Mouse (Mus musculus) hindbrain, embryonic 16.5 days (tissue): ENCODE data around the gene Tagap. TPM values are rescaled to one million over a fixed set of nuclear protein-coding genes. Genes with fewer than 3 reads are reported as not detected.

Experiments used
- ATAC-seq: fragments of 200-750 bp; cut with Nextera tagmentation; 2 replicates; pipeline ENCODE4 v1.8.0; 2017; ENCODE audit warnings: moderate TSS enrichment, moderate library complexity
- H3K27ac ChIP-seq: fragments of 300-500 bp; sonication (generic); 2 replicates; pipeline ENCODE4 v1.5.1; 2014; ENCODE audit warnings: low read depth, mild to moderate bottlenecking, control low read depth, low read length, moderate library complexity
- H3K27me3 ChIP-seq: fragments of 300-500 bp; sonication (generic); replicated peaks from 2 replicates; pipeline ENCODE4 v1.6.1; 2014; ENCODE audit warnings: low read length; ENCODE audit not compliant: control insufficient read depth, insufficient read depth
- H3K36me3 ChIP-seq: fragments of 300-500 bp; sonication (generic); 2 replicates; pipeline ENCODE4 v1.6.1; 2014; ENCODE audit warnings: mild to moderate bottlenecking, low read length, moderate library complexity, mixed read lengths; ENCODE audit not compliant: control insufficient read depth, insufficient read depth
- H3K4me1 ChIP-seq: fragments of 300-500 bp; sonication (generic); 2 replicates; pipeline ENCODE4 v1.6.1; 2014; ENCODE audit warnings: low read depth, low read length; ENCODE audit not compliant: control insufficient read depth, insufficient read depth
- H3K4me2 ChIP-seq: fragments of 300-500 bp; sonication (generic); 2 replicates; pipeline ENCODE4 v1.6.1; 2014; ENCODE audit warnings: mild to moderate bottlenecking, low read length, control low read depth, moderate library complexity
- H3K4me3 ChIP-seq: fragments of 300-500 bp; sonication (generic); 2 replicates; pipeline ENCODE4 v1.5.1; 2014; ENCODE audit warnings: mild to moderate bottlenecking, low read length, control low read depth, moderate library complexity
- H3K9ac ChIP-seq: fragments of 300-500 bp; sonication (generic); 2 replicates; pipeline ENCODE4 v1.6.1; 2014; ENCODE audit warnings: low read depth, mild to moderate bottlenecking, control low read depth, low read length, moderate library complexity
- H3K9me3 ChIP-seq: fragments of 300-500 bp; sonication (generic); 2 replicates; pipeline ENCODE4 v1.6.1; 2014; ENCODE audit warnings: mild to moderate bottlenecking, low read length, moderate library complexity; ENCODE audit not compliant: control insufficient read depth
- WGBS: fragments of 180-500 bp; shearing (Covaris S2); extraction: QIAGEN DNeasy Blood & Tissue Kit; methylation state at CpG from one replicate; pipeline ENCODE4 v1.1.7; 2014; 5-methylcytosine and 5-hydroxymethylcytosine counted together
- polyA plus RNA-seq: library from polyadenylated mRNA; unstranded; fragments of >200 nt; fragmentation: Nextera tagmentation; extraction: Ambion mirVana; gene quantifications from 2 replicates; pipeline ENCODE4 v1.2.1, GENCODE M21; 2015

Gene Tagap
- polyA plus RNA-seq, 1 experiment from 2014 or later, result 0.51 TPM

- WGBS, result 83% methylated on average over 9 of the region's 9 CpGs
- H3K9me3 ChIP-seq, result no peaks in the 10 kb centered on the region
Observed at GRCm38 (mm10) chr17:7889026-7889425, 36.8 kb upstream of the Tagap start.

DNA sequence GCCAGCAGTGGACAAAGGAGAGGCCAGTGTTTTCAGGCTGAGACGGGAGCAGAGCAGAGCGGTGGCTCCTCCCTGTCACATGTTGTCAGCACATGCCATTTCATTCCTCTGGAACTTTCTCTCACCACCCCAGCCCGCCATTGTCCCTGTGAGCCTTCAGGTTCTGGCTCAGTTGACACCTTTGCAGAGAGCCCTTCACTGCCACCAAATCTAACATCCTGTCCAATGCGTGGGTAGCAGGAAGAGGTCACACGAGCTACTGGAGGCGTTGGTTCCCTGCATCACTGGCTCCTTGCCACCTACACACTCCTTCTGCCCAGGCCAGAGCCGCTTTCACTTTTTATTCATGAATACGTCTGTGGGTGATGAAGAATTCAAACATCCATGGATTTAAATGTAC lies 33.1 kb upstream of the Tagap start:
- no peak for ATAC-seq
- no peaks in the 10 kb centered on the region for H3K9me3 ChIP-seq
- no peak overlapping the region for H3K4me2 ChIP-seq
- H3K4me1 ChIP-seq, result no peaks in the 10 kb centered on the region
- H3K27ac ChIP-seq, result no peak overlapping the region
- 86% methylated on average over 8 of the region's 8 CpGs for WGBS
- H3K9ac ChIP-seq, result no peak overlapping the region
- no peak overlapping the region for H3K4me3 ChIP-seq
- H3K27me3 ChIP-seq, result no peaks in the 10 kb centered on the region
- no peaks in the 10 kb centered on the region for H3K36me3 ChIP-seq

More at GRCm38 (mm10) chr17:7889026-7889425, 36.8 kb upstream of the Tagap start:
- H3K9ac ChIP-seq, result no peak overlapping the region
- H3K36me3 ChIP-seq, result no peaks in the 10 kb centered on the region
- H3K4me3 ChIP-seq, result no peak overlapping the region
- no peak for ATAC-seq
- H3K4me2 ChIP-seq, result no peak overlapping the region
- no peaks in the 10 kb centered on the region for H3K4me1 ChIP-seq
- H3K27ac ChIP-seq, result no peak overlapping the region
- H3K27me3 ChIP-seq, result no peaks in the 10 kb centered on the region

GRCm38 (mm10) chr17:7894094-7894493 lies 31.7 kb upstream of the Tagap start:
- WGBS, result 85% methylated on average over 3 of the region's 3 CpGs
- no peak for ATAC-seq
- Histone ChIP-seq H3K27me3 (no peaks in the 10 kb centered on the region), H3K9ac (no peak overlapping the region), H3K4me3 (no peak overlapping the region), H3K4me2 (no peak overlapping the region), H3K4me1 (no peaks in the 10 kb centered on the region), H3K9me3 (no peaks in the 10 kb centered on the region), H3K27ac (no peak overlapping the region), H3K36me3 (no peaks in the 10 kb centered on the region)

GRCm38 (mm10) chr17:7896047-7896635 lies 29.7 kb upstream of the Tagap start:
- H3K4me1 ChIP-seq, result no peaks in the 10 kb centered on the region
- no peaks in the 10 kb centered on the region for H3K27me3 ChIP-seq
- no peak overlapping the region for H3K9ac ChIP-seq
- H3K9me3 ChIP-seq, result no peaks in the 10 kb centered on the region
- H3K27ac ChIP-seq, result no peak overlapping the region
- no peak for ATAC-seq
- H3K4me3 ChIP-seq, result no peak overlapping the region
- H3K4me2 ChIP-seq, result no peak overlapping the region
- 61% methylated on average over 10 of the region's 10 CpGs for WGBS
- no peaks in the 10 kb centered on the region for H3K36me3 ChIP-seq

GRCm38 (mm10) chr17:7897120-7897519 lies 28.7 kb upstream of the Tagap start:
- no peaks in the 10 kb centered on the region for H3K36me3 ChIP-seq
- H3K4me2 ChIP-seq, result no peak overlapping the region
- H3K27ac ChIP-seq, result no peak overlapping the region
- no peak overlapping the region for H3K4me3 ChIP-seq
- WGBS, result 88% methylated on average over 11 of the region's 11 CpGs
- H3K4me1 ChIP-seq, result no peaks in the 10 kb centered on the region
- no peak overlapping the region for H3K9ac ChIP-seq
- H3K27me3 ChIP-seq, result no peaks in the 10 kb centered on the region
- no peaks in the 10 kb centered on the region for H3K9me3 ChIP-seq
- ATAC-seq, result no peak

GRCm38 (mm10) chr17:7897756-7898155 lies 28.0 kb upstream of the Tagap start:
- 81% methylated on average over 4 of the region's 4 CpGs for WGBS
- H3K27me3 ChIP-seq, result no peaks in the 10 kb centered on the region
- H3K9ac ChIP-seq, result no peak overlapping the region
- no peaks in the 10 kb centered on the region for H3K9me3 ChIP-seq
- no peak overlapping the region for H3K27ac ChIP-seq
- no peaks in the 10 kb centered on the region for H3K4me1 ChIP-seq
- H3K4me3 ChIP-seq, result no peak overlapping the region
- ATAC-seq, result no peak
- no peak overlapping the region for H3K4me2 ChIP-seq
- no peaks in the 10 kb centered on the region for H3K36me3 ChIP-seq

- H3K9ac ChIP-seq, result no peak overlapping the region
- 78% methylated on average over 6 of the region's 6 CpGs for WGBS
- ATAC-seq, result no peak
Observed at GRCm38 (mm10) chr17:7899233-7899632, 26.6 kb upstream of the Tagap start.

GRCm38 (mm10) chr17:7899961-7900360 lies 25.8 kb upstream of the Tagap start:
- Histone ChIP-seq H3K36me3 (no peaks in the 10 kb centered on the region), H3K27ac (no peak overlapping the region), H3K4me1 (no peaks in the 10 kb centered on the region), H3K4me3 (no peak overlapping the region), H3K9ac (no peak overlapping the region), H3K4me2 (no peak overlapping the region), H3K27me3 (no peaks in the 10 kb centered on the region), H3K9me3 (no peaks in the 10 kb centered on the region)
- ATAC-seq, result no peak
- 80% methylated on average over 4 of the region's 4 CpGs for WGBS

More at GRCm38 (mm10) chr17:7899233-7899632, 26.6 kb upstream of the Tagap start:
- H3K9me3 ChIP-seq, result no peaks in the 10 kb centered on the region
- no peak overlapping the region for H3K4me3 ChIP-seq
- no peak overlapping the region for H3K4me2 ChIP-seq
- no peaks in the 10 kb centered on the region for H3K4me1 ChIP-seq
- no peak overlapping the region for H3K27ac ChIP-seq
- no peaks in the 10 kb centered on the region for H3K27me3 ChIP-seq
- H3K36me3 ChIP-seq, result no peaks in the 10 kb centered on the region

- Histone ChIP-seq H3K27ac (no peak overlapping the region), H3K27me3 (no peaks in the 10 kb centered on the region), H3K4me3 (no peak overlapping the region), H3K9ac (no peak overlapping the region), H3K36me3 (no peaks in the 10 kb centered on the region), H3K9me3 (no peaks in the 10 kb centered on the region), H3K4me1 (no peaks in the 10 kb centered on the region), H3K4me2 (no peak overlapping the region)
- WGBS, result 90% methylated on average over 2 of the region's 2 CpGs
- ATAC-seq, result no peak
Observed at GRCm38 (mm10) chr17:7901536-7901935, 24.3 kb upstream of the Tagap start.

DNA sequence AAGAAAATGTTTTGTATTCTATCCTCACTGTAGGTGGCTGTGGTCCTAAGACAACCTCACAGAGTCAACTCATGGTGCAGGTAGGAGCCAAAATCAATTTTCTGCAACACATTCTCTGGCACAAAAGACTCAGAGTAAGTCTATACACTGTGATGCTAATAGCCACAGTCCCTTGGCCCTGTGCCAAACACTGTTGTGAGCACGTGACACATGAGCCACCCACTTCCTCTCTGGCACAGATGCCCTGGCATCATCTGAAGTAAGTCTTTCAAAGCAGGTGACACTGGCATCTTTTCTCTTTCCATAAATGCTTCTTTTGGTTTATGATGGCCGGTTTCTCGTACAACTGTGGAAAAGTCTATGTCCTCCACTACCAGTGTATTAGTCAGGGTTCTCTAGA lies 23.4 kb upstream of the Tagap start:
- Histone ChIP-seq H3K4me3 (no peak overlapping the region), H3K9me3 (no peaks in the 10 kb centered on the region), H3K9ac (no peak overlapping the region), H3K27ac (no peak overlapping the region), H3K4me1 (no peaks in the 10 kb centered on the region), H3K4me2 (no peak overlapping the region), H3K36me3 (no peaks in the 10 kb centered on the region), H3K27me3 (no peaks in the 10 kb centered on the region)
- 65% methylated on average over 3 of the region's 3 CpGs for WGBS
- no peak for ATAC-seq
